Mouse (Mus musculus) E14TG2a.4 (cell line): Measurements from ENCODE around the gene Thsd4.

ENCODE experiments used
- H3K27me3 ChIP-seq: 2 replicates; pipeline ENCODE4 v1.6.1; 2014; ENCODE audit warnings: low read length, control low read depth; ENCODE audit not compliant: insufficient read depth
- H3K36me3 ChIP-seq: 2 replicates; pipeline ENCODE4 v1.6.1; 2014; ENCODE audit warnings: low read length, control low read depth; ENCODE audit not compliant: insufficient read depth
- H3K4me1 ChIP-seq: replicated peaks from 2 replicates; pipeline ENCODE4 v1.6.1; 2014; ENCODE audit warnings: low read depth, low read length, control low read depth
- H3K4me3 ChIP-seq: replicated peaks from 2 replicates; pipeline ENCODE4 v1.5.1; 2014; ENCODE audit warnings: mild to moderate bottlenecking, low read length
- H3K9me3 ChIP-seq: 2 replicates; pipeline ENCODE4 v1.6.1; 2014; ENCODE audit warnings: low read length, control low read depth
- CTCF ChIP-seq: conservative IDR thresholded peaks from 2 replicates; pipeline ENCODE4 v1.5.1; 2014; ENCODE audit warnings: low read length
- NANOG ChIP-seq: IDR thresholded peaks from 2 replicates; pipeline ENCODE4 v1.6.1; 2014; ENCODE audit warnings: borderline replicate concordance, low read length, mixed read lengths
- POU5F1 ChIP-seq: IDR thresholded peaks from 2 replicates; pipeline ENCODE4 v1.6.1; 2014; ENCODE audit warnings: low read length, borderline replicate concordance

Thsd4 gene

DNA sequence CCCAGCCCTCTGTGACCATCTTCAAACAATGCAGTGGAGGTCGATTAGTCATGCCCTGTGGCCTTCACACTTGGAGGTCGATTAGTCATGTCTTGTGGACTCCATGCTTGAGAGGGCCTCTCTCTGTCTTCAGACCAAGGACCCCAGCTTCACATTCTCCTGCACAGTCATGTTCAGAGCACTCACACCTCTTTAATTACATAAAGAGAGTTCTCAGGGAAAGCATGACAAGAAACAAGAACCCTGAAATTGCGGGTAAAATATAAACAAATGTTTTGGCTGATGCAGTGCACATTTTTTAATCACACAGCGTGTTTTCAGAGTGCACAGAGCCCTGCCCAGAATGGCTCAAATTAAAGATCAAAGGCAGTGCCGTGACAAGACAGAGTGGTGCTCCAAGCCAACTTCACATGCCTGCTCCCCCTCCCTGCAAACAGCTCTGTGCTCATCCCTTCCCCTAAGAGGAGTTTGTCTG is 439.7 kb downstream of the Thsd4 start:
- Histone ChIP-seq H3K9me3 (no peaks in the 10 kb centered on the region), H3K36me3 (no peaks in the 10 kb centered on the region), H3K4me1 (no peaks in the 10 kb centered on the region), H3K27me3 (no peaks in the 10 kb centered on the region), H3K4me3 (no peak overlapping the region)
- TF ChIP-seq NANOG: no peak
- TF ChIP-seq POU5F1: no peak
- TF ChIP-seq CTCF: no peak

DNA sequence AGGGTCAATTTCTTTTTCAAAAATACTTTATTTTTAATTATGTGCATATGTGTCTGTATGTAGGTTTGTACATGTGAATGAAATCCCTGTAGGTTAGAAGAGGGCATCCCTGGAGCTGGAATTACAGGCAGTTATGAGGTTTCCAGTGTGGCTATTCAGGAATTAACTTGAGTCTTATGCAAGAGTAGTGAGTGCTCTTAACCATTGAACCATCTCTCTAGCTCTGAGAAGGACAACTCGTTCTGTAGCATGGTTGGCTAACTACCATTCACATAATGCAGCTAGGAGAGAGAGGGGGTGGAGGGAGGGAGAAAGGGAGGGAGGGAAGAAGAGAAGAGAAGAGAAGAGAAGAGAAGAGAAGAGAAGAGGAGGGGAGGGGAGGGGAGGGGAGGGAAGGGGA is 444.1 kb downstream of the Thsd4 start:
- Histone ChIP-seq H3K36me3 (no peaks in the 10 kb centered on the region), H3K9me3 (no peaks in the 10 kb centered on the region), H3K4me1 (peaks cover 7% of the 10 kb centered on the region; the same call in 1 of the 2 replicates), H3K4me3 (no peak overlapping the region), H3K27me3 (no peaks in the 10 kb centered on the region)
- TF ChIP-seq CTCF (no peak), POU5F1 (no peak), NANOG (no peak)

DNA sequence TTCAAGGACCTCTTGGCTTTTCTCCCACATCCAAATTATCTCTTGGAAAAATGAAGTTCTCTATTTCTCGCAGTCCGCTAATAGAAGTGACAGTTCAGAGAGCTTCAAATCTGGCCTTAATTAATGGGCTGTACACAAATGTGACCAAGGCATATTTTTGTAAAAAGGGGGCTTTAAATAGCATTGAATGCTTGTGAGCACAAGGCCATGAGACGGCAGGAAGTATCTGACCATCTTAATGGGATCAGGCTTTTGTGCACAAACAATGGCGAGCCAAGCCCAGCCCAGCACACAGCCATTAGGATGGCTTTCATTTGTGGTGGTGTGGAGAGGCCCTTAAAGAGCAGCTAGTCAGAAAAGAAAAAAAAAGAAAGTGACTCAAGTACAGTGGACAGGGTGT is 445.4 kb downstream of the Thsd4 start:
- no peaks in the 10 kb centered on the region for H3K27me3 ChIP-seq

DNA sequence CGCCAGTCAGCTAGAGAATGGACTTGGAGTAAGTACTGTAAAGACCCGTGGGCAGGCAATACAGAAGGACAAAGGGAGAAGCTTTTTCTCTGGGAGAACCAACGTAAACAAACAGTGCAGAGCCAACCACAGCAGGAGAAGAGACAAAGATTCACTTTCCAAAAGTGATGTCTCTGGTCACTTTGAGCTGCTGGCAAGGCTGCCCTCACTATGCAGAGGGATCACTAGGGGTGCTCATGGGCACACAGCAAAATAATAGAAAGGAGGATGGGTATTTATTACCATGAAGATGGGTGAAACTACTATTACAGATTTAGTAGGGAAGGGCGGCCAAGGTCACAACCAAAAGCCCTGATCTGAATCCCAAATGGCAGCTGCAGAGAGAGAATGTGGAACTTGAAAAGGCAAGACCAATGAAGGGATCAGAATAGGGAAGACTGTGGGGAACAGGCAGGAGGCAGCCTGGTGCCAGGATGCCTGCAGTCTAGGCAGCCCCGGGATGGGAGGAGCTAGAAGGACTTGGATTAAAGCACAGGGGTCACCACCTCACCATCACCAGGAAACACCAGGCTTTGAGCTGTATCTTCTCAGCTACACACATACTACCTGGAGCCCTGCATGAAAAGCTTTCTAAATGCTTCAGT is 450.1 kb downstream of the Thsd4 start:
- Histone ChIP-seq H3K4me1 (peaks cover 6% of the 10 kb centered on the region; the same call in 1 of the 2 replicates), H3K36me3 (no peaks in the 10 kb centered on the region), H3K27me3 (no peaks in the 10 kb centered on the region), H3K4me3 (no peak overlapping the region), H3K9me3 (no peaks in the 10 kb centered on the region)
- no peak for TF ChIP-seq NANOG
- no peak for TF ChIP-seq POU5F1
- no peak for TF ChIP-seq CTCF

More for the DNA sequence above, 445.4 kb downstream of the Thsd4 start:
- no peaks in the 10 kb centered on the region for H3K9me3 ChIP-seq
- TF ChIP-seq CTCF (no peak), NANOG (no peak), POU5F1 (no peak)
- no peak overlapping the region for H3K4me3 ChIP-seq
- H3K4me1 ChIP-seq: peaks cover 7% of the 10 kb centered on the region; the same call in 1 of the 2 replicates
- H3K36me3 ChIP-seq: no peaks in the 10 kb centered on the region

DNA sequence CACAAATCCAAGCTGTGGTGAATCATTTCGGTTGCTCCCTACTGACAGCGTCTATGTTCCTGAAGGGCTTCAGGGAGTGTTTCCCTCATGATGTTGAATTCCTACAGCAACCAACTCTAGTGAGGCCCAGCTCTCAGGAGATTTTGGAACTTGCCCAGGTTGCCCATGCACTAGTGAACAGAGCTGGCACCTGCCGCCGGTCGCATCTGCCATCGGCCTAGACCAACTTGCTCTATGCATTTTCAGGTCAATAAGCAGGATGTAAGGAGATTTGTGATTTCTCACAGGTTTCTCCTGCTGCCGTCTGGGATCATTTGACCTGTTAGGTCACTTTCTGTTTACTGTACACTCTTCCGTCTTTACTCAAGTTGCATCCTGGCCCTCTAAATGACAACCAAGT is 454.6 kb downstream of the Thsd4 start:
- Histone ChIP-seq H3K36me3 (no peaks in the 10 kb centered on the region), H3K27me3 (no peaks in the 10 kb centered on the region), H3K4me1 (no peaks in the 10 kb centered on the region), H3K9me3 (no peaks in the 10 kb centered on the region), H3K4me3 (no peak overlapping the region)
- TF ChIP-seq NANOG (no peak), CTCF (no peak), POU5F1 (no peak)

DNA sequence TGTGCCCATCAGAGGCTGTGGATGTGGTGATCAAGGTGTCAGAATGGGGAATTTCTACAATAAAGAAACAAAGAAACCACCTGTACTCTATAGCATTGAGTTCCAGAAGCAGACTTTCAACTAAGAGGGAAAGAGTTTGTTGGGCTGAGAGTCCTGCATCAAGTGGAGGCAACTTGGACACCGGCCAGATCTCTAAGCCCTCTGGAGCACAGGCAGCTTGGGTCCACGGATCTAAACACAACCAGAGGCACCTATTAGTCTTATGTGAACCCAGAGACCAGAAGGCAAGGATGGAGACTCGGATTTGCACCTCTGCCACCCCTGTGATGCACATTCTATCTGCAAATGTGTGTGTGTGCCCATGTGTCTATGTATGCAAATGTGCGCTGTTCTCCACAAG is 456.7 kb downstream of the Thsd4 start:
- H3K4me1 ChIP-seq: no peaks in the 10 kb centered on the region
- no peaks in the 10 kb centered on the region for H3K9me3 ChIP-seq
- no peaks in the 10 kb centered on the region for H3K36me3 ChIP-seq
- H3K27me3 ChIP-seq: no peaks in the 10 kb centered on the region
- no peak overlapping the region for H3K4me3 ChIP-seq
- TF ChIP-seq NANOG: no peak
- no peak for TF ChIP-seq CTCF
- TF ChIP-seq POU5F1: no peak

DNA sequence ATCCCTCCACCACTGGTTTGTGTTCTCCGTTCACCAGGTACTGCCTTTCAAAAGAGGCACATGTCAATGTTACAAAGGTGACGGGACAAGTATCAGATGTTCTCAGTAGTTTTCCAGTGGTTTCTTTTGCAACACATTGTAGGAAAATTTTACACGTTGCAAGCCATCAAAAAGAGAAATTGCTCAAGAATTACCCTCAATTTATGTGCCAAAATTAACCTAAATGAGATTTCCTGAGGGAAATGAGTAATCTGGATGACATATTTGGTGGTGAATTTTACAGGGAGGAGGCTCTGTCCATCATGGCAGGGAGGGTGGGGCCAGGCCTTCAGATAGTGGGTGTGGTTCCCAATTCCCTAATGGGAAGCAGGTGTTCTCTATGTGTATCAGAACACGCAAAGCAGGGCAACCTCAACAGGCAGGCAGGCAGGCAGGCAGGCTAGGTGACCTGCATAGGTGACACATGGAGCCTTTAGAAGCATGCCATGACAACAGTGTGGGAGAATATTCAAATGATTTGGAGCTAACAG is 458.6 kb downstream of the Thsd4 start:
- Histone ChIP-seq H3K27me3 (no peaks in the 10 kb centered on the region), H3K4me3 (no peak overlapping the region), H3K36me3 (no peaks in the 10 kb centered on the region), H3K9me3 (no peaks in the 10 kb centered on the region), H3K4me1 (no peaks in the 10 kb centered on the region)
- TF ChIP-seq CTCF: no peak
- no peak for TF ChIP-seq POU5F1
- TF ChIP-seq NANOG: no peak

DNA sequence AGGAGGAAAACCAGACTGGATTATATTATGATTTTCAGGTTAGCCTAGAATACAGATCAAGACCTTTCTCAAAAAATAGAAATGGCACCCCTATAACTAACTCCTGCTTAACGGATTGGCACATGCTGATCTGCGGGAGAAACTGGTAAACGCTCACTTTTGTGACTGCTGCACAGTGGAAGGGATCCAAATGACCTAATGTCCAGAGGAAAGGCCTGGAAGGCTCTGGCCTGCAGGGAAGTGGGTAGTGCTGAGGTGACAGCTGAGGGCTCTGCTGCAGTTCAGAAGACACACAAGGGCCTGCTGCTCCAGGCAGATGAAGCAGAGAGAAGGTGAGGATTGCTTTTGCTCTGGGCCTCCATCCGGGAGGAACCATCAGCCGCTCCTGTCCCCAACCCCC is 465.7 kb downstream of the Thsd4 start:
- no peaks in the 10 kb centered on the region for H3K36me3 ChIP-seq
- H3K4me1 ChIP-seq: no peaks in the 10 kb centered on the region
- TF ChIP-seq POU5F1 (no peak), NANOG (no peak), CTCF (no peak)
- H3K4me3 ChIP-seq: no peak overlapping the region
- no peaks in the 10 kb centered on the region for H3K9me3 ChIP-seq
- no peaks in the 10 kb centered on the region for H3K27me3 ChIP-seq

DNA sequence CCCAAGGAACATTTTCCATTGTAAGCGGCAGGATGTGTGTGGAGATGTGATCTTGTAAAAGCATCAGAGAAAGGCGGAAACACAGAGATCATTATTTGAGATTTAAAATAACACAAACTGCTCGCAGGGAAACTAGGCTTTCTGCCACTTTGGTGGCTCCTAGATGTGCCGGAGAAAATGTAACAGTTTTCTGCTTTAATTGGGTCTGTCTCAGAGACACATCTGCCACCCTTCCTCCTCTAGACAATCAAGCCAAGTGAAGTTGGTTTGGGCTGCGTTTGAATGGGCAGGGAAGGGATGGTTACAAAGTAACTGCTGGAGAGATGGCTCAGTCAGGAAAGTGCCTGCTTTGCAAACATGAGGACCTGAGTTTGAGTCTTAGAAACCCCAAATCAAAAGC is 466.9 kb downstream of the Thsd4 start:
- Histone ChIP-seq H3K9me3 (no peaks in the 10 kb centered on the region), H3K4me1 (no peaks in the 10 kb centered on the region), H3K4me3 (no peak overlapping the region), H3K27me3 (no peaks in the 10 kb centered on the region), H3K36me3 (no peaks in the 10 kb centered on the region)
- TF ChIP-seq CTCF (no peak), NANOG (no peak), POU5F1 (no peak)
